Mouse (Mus musculus) urinary bladder, postnatal 4 days (tissue): ENCODE results near the gene Pdik1l.

Experiments
- DNase-seq, 2 experiments: peaks; one replicate each; pipeline ENCODE4 v3.0.0; 2021 to 2022; ENCODE audit warnings: low spot score in 2 of 2

Gene Pdik1l

DNA sequence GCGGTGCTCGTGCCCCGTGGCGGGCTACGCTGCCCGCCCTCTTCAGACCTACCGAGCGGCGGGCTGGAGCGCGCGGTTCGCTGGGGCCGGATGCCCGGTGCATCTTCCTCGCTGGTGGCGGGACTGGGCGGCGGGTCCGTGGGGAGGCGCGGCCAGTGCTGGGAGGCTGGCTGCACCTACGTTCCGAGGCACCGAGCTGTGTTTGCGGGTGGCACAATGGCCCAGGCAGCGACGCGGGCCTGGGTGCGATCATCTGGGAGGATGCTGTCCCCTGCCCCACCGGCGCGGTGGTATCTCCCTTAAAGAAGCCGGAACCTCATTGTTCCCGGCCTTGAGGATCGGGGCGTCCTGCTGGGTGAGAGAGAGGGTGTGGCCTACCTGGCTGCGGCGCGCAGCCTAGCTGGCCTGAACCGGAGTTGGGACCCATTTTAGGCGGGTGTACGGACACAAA, at the start of gene Pdik1l:
Gene Pdik1l, minus strand, starts transcription at position 321 of the 451 bp plus-strand sequence.
- DNase-seq, result peak; percentile 69 to 74

DNA sequence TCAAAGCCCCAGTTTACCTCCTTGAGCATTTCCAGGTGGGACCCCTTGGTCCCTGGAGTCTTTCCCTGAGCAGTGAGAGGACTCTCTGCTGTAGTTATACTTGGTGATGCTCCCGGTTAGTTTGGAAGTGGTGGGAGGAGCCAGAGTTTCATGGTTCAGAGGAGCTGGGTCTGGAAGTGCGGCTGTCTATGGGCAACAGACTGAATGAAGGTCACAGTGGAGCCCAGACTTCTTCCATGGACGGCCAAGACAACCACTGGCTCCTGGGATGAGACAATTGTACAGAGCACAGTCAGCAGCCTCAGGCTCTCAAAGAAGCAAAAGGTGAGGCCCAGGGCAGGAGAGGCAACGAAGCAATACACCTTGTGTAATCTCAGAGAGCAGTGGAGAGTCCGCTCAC, 42.6 kb upstream of the Pdik1l start:
- DNase-seq, result no peak

DNA sequence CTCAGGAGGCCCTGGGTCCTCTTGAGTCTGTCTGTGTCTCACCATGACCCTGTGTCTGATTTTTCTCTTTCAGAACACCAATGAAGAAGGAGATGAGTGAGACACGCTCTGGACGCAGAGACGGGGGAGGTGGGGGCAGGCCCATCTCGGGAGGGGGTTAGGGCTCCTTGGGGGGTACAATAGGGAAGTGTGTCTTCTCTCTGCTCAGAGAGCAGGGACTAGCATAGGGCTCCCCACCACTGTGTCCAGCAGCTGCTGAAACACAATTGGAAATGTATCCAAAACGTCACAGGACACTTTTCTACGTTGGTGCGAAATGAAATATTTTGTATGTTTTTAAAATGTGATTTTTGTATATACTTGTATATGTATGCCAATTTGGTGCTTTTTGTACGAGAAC, 41.1 kb upstream of the Pdik1l start:
- DNase-seq, result no peak

DNA sequence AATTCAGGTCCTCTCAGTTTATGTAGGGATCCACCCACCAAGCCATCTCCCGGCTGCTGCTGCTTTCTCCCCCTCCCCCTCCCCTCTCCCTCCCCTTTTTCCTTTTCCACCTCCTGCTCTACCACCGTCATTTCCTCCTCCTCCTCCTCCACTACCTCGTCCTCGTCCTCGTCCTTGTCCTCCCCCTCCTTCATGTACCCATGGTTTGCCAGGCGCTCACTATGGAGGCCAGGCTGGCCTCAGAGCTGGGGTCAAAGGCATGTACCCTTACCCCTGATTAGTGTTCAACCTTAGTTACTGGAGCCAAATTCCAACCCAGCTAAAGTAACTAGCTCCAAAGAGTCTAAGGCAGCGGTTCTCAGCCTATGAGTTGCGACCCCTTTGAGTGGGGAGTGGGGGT, 40.5 kb upstream of the Pdik1l start:
- DNase-seq, result no peak

DNA sequence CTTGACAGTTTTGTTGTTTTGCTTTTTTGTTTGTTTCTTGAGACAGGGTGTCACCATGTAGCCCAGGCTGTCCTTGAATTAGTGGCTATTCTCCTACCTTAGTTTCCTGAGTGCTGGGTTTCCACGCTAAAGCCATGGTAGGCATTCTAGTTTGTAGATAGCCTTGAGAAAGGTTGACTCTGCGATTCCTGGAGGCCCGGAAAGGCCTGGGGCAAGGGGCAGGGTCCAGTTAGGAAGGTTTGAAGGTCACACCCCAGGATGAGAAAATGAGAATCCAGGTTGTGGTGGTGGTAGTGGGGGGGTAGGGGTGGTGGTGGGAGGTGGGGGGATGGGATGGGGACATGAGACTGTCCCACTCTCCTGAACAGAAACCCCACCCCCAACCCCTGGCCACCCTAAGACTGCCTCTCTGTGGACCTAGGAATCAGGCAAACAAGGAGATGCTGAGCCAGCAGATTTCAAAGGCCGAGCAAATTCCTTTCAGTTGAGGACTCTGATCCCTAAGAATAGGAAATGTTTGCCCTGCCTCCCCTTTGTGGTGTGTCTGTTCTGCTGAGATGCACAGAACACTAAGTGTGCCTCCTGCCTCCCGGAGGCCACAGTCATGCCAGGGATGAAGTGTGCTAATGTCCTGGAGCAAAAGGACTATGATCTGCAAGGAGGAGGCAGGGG, 39.3 kb upstream of the Pdik1l start:
- DNase-seq, result no peak

DNA sequence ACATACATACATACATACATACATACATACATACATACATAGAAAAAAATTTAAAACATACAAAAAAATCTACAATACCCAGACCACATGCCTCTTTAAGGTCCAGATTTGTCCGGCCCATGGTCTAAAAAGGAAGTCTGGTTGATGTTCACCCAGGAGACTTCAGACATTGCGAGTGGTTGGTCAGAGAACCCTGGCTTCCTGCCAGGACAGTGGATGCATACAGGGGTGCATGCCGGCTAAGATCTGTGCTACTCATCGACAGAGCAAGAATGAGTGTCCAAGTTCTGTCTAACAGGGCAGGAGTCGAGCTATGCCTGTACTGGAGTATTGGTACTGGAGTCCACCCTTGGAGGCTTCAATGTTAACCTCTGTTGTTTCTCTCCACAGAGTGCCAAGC, 37.0 kb upstream of the Pdik1l start:
- no peak for DNase-seq

DNA sequence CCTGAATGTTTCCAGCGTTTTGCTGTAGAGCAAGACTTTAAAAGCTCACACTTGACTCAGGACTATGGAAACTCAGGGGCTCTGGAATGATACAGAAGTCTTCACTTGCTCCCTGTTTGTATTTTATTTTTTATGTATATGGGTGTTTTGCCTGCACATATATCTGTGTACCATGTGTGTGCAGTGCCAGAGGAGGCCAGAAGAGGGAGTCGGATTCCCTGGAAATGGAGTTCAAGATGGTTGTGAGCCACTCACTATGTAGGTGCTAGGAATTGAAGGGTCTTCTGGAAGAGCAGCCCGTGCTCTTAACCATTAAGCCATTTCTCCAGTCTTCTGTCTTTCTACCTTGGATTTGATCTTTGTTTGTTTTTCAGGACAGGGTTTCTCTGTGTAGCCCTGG, 33.8 kb upstream of the Pdik1l start:
- DNase-seq, result no peak

DNA sequence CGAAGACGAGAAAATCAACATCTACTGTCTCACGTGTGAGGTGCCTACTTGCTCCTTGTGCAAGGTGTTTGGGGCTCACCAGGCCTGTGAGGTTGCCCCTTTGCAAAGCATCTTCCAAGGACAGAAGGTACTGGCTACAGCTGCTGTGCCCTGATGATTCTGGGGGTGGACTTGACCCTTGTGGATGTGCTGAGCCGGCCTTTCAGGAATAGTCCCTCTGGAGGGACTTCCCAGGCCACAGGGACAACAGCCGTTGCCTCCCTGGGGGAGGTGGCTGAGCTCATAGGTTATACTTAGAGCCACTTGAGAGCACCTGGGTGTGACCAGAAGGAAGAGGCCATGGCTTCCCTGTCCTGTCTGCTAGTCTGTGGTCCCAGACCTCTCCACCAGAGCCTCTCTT, 32.0 kb upstream of the Pdik1l start:
- DNase-seq, result no peak

DNA sequence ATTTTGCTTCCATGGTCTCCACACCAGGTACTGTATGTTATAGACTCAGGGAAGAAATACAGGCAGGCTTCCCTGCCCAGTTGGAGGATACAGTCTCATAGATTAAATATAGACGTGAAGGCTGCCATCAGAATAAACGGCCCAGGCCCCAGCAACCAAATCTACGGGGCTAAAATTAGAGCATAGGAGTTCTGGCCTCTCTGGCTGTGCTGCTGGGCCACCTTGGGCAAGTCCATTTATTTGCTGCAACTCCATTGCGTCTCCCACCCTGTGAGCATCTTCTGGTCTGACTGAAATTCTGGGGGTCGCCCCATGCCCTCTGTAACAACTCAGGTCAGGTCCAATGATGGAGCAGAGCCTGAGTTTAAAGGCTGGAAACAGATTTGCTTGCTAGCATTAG, 31.4 kb upstream of the Pdik1l start:
- DNase-seq, result no peak

DNA sequence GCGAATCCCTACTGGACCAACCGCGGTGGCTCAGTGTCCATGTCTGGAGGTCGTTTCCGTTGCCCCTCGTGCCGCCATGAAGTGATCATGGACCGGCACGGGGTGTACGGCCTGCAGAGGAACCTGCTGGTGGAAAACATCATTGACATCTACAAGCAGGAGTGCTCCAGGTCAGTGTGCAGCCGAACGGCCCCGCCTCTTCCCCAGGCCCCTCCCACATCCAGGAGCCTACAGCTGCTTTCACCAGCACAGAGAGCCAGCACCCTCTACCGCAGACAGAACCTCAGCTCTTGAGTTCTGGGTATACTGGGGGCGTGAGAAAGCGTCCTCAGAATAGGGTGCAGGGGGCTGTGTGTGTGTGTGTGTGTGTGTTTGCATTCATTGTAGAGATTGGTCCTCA, 28.7 kb upstream of the Pdik1l start:
- no peak for DNase-seq

DNA sequence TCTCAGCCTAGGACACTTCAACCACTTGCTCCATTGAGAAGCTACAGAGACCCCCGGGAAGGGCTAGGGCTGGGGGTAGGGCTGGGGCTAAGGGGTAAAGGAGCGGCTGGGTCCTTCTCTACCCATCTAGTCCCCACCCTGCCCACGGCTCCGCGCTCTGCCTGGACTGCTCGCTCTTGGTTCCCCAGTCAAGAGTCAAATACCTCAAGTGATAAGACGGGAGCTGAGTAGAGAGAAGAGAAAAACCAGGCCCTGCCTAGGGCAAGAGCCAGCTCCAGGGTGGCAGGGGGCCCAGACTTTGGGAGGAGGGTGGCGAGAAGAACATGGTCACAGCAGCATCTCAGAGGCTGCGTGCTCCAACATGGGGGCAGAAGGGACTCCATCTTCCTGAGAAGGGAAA, 27.8 kb upstream of the Pdik1l start:
- DNase-seq, result no peak

DNA sequence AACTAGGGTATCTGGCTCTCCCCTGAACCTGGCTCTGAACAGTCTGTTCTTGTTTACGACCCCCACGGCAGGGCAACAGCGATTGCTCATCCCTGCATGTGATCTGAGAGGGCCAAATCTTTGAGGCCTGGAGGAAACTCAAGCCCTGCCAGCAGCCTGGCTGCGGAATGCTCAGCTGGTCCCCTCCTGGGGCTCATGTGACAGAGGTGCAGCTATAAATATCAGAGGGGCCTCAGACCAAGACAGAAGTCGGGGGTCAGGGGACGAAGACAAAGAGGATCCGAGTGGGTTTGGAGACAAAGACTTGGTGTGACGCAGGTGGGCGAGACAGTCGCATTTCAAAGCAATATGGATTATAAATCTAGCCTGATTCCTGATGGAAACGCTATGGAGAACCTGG, 27.2 kb upstream of the Pdik1l start, which contains the start of gene Trim63:
Gene Trim63, plus strand, starts transcription at position 245 of the 400 bp plus-strand sequence.
- DNase-seq, result no peak

DNA sequence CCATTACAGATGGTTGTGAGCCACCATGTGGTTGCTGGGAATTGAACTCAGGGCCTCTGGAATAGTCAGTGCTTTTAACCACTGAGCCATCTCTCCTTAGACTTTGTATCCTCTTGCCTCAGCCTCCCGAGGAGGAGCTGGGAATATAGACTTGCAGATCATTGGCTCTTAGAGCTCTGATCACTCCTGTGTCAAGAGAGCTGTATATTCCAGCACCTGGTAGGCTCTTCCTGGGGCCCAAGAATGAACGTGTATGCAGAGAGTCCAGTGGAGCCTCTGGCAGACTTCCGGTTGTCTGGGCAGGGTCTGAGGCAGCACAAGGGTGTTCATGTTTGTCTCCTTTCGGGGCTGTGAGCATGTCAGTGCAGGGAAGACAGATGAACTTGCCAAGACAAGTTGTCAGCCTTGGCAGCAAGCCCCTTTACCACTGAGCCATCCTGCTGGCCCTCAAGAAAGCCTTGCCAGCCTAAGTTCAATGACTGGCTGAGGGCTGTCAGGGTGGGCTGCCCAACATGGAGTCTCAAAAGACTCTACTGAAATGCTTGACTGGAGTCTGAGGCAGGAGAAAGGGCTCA, 26.5 kb upstream of the Pdik1l start:
- no peak for DNase-seq

DNA sequence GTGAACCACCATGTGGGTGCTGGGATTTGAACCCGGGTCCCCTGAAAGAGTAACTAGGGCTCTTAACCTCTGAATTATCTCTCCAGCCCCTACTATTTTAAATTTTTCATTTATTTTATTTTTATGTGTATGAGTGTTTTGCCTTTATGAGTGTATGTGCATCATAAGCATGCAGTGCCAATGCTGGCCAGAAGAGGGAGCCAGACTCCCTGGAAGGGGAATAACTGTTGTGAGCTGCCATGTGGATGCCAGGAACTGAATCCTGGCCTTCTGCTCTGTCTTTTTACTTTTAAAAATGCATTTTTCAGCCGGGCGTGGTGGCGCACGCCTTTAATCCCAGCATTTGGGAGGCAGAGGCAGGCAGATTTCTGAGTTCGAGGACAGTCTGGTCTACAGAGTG, 25.2 kb upstream of the Pdik1l start:
- DNase-seq, result no peak

DNA sequence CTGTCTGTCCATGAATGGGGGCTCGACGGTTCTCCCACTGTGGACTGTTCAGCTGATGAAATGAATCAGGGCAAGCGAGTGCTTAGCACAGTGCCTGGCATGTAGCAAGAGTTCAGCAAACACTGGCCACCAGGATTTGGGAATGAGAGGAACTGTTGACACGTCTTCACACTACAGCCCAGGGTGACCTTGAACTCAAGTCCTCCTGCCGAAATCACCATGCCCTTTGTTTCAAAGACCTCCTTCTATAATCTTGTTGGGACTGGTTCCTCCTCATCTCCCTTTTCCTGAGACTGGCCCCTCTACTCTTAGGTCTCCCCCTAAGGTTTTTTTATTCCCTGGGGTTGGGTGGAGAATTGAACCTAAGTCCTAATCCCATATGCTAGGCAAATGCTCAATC, 24.6 kb upstream of the Pdik1l start:
- DNase-seq, result no peak

DNA sequence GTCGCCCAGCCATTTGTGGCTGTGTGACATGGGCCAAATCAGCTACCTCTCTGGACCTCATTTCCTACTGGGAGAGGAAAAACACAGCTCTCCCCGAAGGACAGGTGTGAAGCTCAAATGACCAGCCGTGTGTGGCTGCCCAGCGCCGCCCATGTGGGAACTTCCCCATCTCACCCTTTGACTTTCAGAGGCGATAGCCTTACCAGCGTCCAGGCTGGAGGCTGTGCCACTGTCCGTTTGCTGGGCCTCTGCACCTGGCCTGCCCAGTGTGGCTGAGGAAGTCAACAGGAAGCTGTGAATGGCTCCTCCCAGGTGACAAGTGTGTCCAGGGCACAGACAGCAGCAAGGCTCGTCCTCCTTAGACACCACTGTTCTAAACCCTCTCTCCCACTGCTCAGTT, 24.1 kb upstream of the Pdik1l start:
- DNase-seq, result no peak

DNA sequence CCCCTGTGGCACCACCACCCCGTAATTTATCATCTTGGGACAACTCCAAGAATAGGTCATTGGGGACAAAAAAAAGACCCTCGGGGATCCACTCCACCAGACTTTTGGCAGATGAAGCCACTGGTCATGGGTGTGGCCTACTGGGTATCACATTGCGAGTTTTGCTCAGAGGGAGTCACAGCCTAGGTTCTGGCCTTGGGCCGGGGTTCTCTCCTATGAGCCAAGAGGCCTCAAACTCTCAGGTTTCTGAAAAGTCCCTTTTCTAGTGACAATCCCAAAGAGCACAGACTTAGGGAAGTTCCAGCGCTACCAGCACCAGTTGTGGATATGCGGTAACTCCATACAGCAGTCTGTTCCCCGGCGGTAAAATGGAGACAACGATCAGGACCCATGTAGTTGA, 23.0 kb upstream of the Pdik1l start:
- DNase-seq, result no peak

DNA sequence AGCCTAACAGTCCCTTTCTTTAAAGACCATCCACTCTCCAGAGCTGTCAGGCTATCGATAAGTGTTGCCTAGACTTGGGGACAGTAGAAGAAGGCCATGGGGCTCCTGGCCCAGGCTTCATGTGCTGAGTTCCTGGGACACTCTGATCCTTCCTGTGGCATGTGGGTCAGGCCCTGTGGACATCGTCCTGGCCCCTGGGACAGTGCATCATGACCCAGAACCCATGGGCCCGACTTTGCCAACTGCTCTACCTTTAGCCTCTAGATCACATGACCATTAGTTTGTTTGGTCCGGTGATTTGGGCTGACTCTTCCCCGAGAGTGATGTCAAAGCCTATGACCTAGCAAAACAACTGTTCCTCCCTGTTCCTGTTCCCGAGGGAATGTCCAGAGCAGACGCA, 22.4 kb upstream of the Pdik1l start:
- no peak for DNase-seq

DNA sequence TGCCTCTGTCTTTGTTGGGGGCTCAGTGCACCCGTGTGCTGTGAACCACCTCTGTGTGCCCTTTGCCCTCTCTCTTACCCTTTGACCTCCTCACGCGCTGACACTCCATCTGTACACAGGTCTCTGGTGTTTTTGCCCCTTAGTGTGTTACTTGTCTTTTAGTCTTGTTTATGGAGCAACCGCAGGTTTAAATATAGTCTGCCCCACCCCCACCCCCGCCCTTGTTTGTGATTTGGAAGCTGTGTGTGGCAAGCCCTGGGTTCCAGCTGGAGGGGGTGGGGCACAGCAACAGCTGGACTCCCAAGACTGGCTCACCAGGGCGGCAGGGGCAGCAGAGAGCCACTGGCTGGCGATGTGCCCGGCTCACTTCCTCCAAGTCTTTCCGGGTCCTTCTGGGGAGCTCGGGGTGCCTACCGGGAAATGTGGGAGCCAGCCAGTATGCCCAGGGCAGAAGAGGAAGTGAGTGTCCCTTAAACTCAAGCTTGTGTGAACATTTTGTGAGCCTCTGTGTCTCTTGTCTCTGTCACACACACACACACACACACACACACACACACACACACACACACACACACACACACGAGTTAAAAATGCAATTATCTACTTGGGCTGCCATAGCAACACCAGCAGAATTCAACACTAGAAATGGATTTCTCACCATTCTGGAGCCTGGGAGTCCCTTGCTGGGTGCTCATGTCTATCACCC, 19.8 kb upstream of the Pdik1l start:
- DNase-seq, result peak in 1 of 2 experiments; percentile 61

DNA sequence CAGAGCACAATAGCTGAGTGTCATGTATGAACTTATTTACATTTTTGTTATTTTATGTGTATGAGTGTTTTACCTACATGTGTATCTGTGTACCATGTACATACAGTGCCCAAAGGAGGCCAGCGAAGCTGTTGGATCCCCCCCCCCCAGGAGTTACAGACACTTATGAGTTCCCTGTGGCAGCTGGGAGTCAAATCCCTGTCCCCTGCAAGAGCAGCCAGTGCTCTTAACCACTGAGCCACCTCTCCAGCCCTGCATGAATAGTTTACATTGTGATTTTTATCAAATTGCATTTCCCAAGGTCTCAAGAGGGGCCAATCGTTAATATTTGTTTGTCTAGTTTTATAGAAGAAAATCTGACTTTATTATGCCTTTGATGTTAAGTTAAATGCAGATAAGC, 19.3 kb upstream of the Pdik1l start:
- DNase-seq, result no peak

DNA sequence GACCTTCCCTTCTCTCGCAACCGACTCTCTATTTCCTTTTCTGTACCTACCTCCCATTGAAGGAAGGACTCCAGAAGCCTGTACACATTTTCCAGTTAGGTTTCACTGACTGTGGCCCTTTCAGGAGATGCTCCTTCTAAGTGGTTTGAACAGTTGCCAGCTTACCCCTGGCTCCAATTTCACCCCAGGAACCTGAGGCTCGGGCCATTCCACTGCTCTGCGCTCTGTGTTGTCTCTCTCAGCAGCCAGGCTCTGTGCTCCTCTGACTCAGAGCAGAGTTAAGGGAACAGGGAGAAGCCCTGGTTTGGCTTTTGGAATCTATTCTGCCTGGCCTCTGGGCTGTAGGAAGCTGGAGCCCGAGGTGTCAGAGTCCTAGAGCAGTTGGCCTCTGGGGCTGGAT, 14.4 kb upstream of the Pdik1l start:
- DNase-seq, result no peak

DNA sequence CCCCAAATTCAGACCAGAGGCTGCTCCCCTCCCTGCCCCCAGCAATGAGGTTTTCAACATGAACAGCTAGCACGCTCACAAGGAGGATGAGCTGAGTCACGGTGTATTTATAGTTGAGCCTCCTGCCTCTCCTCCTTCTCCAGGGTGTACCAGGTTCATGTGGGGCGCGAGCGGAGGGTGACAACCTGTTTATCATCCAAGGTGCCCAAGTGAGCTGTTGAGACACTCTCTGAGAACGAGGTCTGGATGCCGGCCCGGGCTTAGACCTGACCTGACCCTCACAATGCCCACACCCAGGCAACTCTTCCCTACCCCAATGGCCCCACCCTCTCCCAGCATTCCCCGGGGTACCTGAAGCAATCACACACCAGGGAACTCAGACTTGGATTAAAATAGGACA, 12.6 kb upstream of the Pdik1l start:
- DNase-seq, result no peak

DNA sequence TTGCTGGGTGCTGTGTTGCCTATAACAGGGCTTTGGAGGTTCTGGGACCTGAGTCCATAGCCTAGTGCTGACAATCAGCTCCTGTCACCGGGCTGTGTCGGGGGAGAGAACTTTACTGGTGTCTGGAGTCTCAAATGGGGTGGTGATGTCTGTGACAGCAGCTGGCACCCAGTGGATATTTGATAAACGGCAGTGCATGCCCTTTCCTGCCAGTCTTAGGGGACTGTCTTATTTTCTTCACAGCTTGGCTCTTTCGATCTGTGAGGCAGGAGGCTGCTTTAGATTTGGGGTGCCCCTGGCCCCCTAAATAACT, 11.8 kb upstream of the Pdik1l start:
- no peak for DNase-seq
